Mouse (Mus musculus) left cerebral cortex, adult 18-20 months (tissue): ENCODE results near the gene Dbnl. TPM values are rescaled to one million over a fixed set of nuclear protein-coding genes. Genes with fewer than 3 reads are reported as not detected.
"Not testable (repeated sequence)": the region's sequence is repeated elsewhere in the genome, so short reads cannot be mapped to it uniquely, and the experiment has no call there.

Source experiments
- DNase-seq, 2 experiments: peaks; one replicate each; pipeline ENCODE4 v3.0.0; 2021 to 2022; ENCODE audit warnings: low spot score in 2 of 2, mixed read lengths in 1 of 2
- total RNA-seq, 2 experiments: library from RNA; stranded (reverse); gene quantifications; 2 replicates each; pipeline ENCODE4 v1.2.3; 2021

Dbnl gene
- total RNA-seq, 2 experiments from 2014 or later: 69.0 to 70.5 TPM

DNA sequence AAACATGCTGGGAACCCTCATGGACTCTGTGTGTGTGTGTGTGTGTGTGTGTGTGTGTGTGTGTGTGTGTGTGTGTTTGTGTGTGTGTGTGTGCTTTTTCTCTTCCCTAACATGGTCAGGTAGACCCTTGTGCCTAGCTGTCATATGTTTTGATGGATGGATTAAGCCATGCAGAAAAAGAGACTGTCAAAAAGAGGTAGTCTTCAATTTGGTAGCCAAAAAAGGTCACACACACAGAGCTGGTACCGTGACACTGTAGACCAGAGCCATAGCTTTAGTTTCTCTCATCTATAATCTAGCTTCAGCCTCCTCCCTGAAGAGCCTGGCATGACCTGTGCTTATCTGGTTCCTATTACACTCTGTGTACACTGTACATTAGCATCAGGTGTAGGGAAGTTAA lies 2.1 kb downstream of the Dbnl start:
- no peak for DNase-seq

DNA sequence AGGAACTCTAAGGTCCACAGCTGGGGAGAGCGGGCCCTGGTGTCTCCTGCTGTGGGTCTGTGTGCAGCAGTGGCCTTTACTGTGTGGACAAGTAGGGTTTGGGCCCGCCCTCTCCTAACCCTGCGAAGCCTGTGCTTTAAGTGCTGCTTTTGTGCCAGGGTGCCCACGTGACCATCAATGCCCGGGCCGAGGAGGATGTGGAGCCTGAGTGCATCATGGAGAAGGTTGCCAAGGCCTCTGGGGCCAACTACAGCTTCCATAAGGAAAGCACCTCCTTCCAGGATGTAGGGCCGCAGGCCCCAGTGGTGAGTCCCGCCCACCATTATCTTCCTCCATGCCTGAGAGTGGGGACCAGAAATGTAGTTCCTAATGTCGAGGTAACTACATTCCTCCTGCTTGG lies 7.0 kb downstream of the Dbnl start:
- DNase-seq: no peak

DNA sequence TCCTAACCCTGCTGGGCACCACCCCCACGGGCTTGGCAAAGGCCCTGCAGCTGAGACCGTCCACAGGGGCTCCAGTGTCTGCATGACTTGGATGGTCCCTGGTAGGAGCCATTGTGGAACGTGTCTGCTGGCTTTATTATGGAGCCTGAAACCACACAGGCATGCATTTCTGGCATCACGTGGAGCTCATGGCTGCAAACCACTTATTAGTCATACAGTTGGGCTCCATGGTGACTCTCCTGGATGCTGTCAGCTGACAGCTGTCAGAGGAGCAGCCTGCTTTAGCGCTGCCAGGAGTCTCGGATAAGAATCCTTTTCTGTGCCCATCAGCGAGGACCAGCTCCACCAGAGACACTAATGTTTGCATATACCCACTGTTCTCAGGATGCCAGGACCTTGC lies 7.4 kb downstream of the Dbnl start:
- DNase-seq: peak in 1 of 2 experiments; percentile 16

DNA sequence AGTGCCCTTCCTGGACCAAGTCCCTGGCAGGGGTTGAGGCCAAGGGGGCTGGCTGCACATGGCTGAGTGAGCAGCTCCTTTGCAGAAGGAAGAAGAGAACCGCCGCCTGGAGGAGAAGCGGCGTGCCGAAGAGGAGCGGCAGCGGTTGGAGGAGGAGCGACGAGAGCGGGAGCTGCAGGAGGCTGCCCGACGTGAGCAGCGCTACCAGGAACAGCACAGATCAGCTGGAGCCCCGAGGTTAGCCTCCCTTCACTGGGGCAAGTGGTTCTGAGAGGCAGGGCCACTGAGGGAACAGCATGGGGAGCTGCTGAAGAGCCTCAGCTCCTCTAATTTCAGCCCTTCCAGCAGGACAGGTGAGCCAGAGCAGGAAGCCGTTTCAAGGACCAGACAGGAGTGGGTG lies 8.7 kb downstream of the Dbnl start:
- DNase-seq: no peak

DNA sequence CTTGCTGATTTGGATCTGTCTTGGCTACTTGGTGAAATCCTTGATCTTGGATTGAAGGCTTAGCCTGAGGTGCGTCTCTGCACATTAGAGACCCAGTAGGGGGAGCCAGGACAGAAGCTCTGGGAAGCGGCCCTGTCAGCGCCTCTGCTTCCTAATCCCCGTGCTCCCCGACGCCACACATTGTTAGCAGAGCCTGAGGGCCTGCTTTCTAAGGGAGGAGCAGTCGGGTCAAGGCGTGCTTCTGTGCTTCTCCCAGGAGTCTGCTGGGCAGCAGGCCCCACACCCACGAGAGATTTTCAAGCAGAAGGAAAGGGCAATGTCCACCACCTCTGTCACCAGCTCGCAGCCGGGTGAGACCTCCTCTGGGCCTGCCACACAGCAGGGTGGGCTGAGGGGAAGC lies 9.1 kb downstream of the Dbnl start:
- DNase-seq: no peak

DNA sequence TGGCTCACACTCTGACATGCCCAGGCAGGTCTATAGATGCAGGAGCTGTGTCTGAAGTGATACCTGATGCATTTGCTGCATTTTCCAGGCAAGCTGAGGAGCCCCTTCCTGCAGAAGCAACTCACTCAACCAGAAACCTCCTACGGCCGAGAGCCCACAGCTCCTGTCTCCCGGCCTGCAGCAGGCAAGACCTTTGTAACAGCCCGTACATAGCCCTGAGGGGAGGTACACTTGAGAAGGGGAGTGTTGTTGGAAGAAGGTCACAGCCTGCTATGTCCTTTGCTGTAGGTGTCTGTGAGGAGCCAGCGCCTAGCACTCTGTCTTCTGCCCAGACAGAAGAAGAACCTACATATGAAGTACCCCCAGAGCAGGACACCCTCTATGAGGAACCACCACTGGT lies 9.6 kb downstream of the Dbnl start:
- no peak for DNase-seq

DNA sequence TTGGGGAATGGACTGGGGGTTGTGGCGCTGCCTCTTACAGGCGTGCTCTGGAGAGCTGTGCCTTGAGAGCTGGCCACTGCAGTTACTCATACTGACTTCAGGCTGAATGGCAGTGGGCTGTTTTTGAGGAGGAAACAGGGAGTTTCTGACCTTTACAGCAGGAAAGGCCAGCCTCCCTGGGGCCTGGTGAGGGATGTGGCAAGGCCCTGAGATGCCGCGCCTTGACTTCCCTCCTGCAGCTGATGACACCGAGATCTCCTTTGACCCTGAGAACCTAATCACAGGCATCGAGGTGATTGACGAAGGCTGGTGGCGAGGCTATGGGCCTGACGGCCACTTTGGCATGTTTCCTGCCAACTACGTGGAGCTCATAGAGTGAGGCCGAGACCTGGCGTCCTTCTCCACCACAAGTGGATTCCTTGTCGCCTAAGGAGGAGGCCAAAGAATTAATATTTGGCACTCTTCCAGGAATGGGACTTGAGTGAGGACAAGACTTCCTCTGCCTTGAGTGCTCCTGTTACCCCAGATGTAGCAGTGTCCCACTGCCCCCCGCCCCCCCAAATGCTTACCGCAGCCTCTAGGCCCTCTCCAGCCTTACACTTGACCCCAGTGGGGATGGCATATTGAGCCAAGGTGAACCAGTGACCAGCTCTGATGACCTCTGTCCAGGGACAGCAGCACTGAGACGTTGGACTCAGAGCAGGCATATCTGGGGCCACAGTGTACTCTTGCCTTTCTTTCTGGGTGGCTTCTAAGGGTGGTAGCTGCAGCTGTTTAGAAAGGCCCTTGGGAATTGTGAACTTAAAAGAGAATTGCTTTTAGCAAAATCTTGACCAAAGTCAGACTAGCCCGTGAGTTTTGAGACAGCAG lies 11.6 kb downstream of the Dbnl start:
- DNase-seq: no peak

DNA sequence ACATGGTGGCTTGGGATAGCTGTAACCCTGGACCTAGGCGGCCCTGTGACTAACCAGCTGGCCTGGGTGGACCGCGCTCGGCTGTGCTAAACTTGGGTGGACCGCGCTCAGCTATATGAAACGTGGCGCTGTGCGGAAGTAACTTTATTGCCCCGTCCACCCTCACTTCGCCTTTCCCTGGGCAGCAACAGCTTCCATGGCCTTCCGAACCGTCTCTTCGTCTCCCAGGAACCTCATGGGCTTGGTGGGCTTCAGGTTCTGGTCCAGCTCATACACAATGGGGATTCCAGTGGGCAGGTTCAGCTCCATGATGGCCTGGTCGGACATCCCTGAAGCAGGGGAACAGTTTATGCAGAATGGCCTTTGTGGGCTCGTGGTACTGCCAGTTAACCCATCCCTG lies 13.2 kb downstream of the Dbnl start:
- DNase-seq: no peak

DNA sequence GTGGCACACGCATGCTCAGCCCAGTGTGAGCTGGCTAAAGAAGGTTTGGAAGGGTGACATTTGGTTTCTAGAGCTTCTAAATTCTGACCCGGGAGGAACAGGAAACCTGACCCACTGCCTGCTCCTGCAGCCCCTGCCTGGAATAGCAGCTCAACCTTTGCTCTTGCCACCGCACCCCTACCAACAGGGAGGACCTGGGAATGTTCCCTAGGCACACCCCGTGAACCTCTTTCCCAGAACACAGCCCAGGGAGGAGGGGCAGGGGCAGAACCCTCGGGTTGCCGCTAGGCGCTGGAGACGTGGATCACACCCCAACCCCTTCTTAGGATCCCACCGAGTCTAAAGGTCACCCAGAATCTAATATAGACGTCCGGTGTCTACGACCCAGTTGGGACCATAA lies 13.7 kb downstream of the Dbnl start:
- no peak for DNase-seq

DNA sequence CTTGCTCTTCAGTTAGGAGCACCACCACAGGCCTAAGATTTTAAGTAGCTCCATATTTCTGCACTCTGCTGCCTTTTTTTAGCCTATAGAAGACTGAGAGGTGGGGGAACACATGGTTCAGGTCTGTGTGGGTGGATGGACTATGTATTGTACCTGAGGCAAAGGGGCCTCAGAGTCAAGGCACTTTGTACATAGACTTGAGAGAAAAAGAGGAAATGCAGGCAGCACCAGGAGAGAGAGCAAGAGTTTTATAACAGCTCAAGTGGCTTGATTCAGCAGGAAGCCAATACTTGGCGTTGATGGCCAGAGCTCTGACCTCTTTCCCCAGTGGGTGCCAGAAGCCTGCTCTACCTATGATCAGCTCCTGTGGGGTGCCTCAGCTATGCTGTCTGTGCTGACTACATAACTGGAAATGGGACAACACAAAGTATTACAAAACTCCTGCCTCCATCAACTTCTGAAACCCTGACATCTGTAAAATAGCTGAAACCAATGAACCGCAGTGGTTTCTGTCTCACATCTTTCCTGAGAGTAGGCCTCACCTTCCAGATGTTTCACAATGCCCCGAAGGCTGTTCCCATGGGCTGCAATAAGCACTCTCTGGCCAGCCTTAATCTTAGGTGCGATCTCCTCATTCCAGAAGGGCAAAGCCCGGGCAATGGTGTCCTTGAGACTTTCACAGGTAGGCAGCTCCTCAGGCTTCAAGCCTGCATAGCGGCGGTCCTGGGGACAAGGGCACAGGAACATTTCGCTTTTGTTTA lies 14.3 kb downstream of the Dbnl start:
- DNase-seq: no peak

DNA sequence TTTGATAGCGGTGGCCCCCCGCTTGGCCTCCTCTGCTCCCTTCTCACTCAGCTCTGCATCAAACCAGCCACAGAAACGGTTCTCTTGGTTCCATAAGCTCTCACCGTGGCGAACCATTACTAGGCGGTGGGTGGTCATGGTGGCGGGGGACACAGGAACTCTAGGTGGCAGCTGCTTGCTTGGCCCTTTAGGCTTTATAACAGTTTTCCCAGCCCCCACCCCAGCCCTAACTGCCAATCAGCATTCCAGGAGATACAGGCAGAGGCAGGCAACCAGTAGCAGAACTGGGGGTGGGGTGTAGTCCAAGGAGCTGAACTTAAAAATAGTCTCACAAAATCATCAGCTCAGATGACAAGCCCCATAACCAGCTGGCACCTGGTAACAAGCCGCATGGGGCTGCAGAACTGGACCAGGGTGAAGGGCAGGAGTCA lies 15.3 kb downstream of the Dbnl start, which contains the start of gene Pgam2:
TSS of gene Pgam2 (minus strand) at position 183 of the 431 bp plus-strand sequence.
- DNase-seq: no peak

DNA sequence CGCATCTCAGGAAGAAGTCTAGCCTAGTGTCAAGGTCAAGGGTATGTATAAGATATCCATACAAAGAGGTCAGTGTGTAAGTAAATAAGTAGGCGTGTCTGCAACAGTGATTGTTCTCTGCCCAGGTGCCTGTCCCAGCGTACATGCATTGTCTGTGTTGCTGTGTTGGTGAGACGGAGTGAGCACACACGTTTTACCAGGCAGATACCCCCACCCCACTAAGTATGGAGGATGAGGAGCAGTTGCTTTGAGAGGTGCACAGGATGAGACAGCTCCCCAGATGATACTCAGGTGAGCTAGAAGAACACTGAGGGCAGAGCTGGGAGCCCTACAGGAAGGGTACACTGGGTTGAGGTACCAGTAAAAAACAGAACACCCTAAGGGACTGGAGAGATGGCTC lies 15.9 kb downstream of the Dbnl start:
- no peak for DNase-seq

DNA sequence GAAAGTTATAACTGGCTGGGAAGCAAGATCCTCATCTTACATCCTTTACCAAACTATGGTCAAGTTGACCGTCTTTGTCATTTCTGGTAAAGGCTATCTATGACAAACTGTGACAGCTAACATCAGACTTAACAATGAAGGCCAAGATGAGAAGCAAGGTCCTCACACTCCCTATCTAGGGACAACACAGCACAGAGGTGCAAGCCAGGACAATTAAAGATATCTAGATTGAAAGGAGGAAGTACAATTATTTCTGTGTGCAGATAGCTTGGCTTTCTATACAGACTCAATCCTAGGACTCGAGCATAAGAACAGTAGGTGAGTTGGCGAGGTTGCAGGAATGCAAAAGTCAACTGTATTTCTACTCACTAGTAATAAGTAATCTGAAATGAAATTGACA lies 17.4 kb downstream of the Dbnl start:
- no peak for DNase-seq

DNA sequence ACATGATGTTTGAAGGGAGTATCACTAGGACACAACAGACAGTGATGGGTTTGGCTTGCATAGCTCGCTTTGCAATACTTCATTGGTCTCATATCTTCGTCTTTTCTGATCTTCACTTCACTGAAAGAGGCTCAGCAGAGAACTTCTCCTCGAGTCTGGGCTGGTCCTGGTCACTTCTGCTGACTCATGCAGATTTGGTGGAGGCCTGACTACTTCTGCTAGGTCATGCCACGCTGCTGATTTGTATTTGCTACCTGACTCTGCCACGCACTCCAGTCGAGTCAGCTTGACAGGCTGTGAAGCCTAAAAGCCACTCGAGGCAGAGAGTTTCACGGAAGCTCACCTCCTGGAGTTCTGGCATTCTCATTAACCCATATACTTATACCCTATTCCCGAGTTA lies 19.7 kb downstream of the Dbnl start:
- DNase-seq: no peak

DNA sequence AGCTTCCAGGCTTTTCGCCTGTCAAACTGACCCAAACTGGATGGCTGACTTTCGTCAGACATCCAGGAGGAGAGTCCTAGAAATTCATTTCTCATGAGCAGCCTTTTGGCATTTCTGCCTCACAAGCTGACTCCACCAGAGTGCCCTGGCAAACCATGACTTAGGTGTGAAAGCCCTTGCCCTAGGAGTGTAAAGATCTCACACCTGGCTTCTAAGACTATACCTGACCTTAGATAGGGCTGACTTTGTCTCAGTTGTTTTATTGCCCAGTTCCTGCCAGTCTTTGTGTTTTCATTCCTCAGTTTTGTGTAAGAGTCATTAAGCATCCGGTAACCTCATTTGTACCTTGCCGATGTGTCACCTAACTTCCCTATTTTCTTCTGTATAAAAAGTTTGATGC lies 21.2 kb downstream of the Dbnl start:
- not testable (repeated sequence) for DNase-seq

DNA sequence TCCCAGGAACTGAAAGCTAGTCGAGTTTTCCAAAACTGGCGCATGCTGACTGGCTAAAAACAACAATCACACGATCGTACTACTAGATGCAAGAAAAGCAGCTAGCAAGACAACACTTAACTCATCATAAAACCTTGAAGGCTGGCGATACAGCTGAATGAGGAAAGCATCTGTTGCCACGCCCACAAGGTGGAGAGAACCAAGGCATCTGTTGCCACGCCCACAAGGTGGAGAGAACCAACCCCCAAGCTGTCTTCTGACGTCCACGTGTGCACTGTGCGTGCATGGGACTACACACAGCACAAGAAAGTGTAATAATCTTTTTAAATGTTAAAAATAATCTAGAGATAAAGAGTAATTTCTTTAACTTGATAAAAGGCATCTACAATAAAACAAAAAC lies 25.1 kb downstream of the Dbnl start:
- DNase-seq: no peak

DNA sequence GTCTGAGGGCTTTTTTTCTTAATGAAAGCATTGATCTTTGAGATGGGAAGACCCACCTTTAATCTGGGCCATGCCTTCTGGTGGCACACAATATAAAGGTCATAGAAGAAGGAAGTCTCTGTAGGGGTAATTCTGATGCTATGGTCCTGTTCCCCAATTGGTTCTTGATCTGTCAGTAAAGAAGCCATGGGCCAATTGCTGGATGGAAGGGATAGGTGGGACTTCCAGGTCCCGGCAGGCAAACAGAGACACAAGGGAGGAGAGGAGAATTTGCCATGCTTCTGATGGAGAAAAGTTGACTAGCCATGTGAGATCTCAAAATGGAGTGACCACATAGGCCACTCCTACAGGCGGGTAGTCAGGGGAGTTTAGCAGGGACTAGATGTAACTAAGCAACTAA lies 30.9 kb downstream of the Dbnl start:
- no peak for DNase-seq

DNA sequence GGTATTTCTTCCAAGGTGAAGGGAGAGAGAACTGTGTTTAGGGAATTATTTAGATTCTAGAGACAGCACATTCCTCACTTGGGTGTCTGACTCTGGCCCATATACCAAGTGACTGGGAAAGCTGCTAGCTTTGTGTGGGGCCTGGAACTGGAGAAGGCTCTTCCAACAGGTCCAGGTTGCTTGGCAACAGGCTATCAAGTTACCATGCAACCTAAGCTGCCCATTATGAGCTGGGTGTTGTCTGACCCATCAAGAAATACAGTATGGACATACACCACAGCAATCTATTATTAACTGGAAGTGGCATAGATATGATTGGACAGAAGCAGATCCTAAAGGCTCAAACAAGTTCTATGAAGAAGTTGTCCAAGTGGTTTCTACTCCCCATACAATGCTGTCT lies 37.1 kb downstream of the Dbnl start:
- no peak for DNase-seq

DNA sequence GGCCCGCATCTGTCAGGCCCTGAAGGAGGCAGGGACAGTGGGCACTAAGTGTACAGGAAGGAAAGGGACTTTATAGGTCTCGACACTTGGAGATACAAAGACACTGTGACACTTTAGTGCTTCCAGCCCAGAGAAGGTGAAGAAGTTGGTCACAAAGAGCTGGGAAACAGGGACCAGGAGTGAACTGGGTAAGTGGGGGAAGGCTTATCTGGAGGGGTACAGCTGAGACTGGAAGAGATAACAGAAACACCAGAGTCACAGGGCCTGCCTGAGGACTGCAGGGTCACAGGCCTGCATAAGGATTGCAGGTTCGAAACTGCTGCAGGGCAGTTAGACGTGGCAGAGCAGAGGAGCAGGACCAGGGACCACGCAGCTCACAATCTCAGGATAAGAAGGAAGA lies 39.6 kb downstream of the Dbnl start:
- DNase-seq: no peak

DNA sequence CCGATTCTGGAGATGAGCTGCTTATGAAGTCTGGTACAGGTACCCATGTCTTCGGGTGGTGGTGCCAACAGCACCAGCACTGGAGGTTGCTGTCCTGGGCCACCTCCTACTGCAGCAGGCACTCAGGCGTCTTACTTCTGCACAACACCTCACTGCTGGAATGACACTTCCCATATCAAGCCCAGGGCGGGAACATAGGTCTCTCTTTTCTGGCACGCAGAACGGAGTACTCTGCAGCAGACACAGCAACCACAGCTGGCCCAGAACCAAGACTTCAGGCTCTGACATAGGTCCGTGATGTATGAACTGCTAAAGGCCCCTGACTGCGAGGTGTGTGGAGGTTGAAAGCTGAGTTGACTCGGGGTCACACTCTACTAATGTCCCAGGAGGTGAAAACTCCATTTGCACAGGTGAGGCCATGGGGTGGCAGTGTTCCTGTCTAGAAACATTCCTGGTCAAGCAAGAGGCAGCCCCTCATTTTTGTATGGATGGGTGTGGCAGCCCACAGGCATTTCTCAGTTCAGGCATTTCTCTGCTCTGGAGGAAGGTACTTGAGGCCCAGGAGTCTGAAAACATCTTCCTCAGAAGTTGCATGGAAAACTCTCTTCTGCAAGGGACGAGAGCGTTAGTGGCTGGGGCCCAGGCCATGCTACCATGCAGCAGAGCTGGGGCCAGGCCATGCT lies 40.4 kb downstream of the Dbnl start:
- no peak for DNase-seq

DNA sequence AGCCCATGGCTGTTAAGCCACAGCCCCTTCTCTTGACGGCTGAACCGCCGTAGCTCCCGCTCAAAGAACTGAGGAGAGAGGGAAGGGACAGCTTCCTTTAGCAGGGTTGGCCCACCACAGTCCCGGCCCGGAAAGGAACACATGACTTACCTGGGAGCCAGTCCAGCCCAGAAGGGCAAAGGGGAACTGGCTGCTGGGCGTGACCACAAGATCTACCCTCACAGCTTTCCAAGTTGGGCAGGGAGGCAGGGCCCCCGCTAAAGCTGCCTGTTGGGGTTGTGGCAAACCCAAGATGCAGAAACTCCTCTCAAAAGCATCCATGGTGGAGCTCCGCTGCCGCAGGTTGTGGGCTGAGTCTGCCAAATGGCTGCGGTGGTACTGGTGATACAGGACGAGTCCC lies 41.0 kb downstream of the Dbnl start:
- no peak for DNase-seq

DNA sequence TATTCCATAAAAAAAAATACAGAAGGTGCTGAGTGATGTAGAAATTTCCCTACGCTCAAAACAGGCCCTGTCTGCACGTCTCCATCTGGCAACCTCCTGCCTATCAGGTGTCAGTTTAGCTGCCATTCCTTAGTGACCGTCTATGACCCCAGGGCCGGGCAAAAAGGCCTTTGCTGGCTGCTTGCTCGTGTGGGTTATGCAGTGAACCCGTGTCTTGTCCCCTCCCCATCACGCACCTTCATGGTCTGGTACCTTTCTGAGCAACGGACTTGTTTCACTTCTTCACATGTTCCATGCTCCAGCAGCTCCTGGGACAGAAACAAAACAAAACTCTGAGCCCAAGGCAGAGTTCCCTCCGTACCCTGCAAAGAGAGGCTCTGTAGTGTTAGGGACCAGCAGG lies 46.2 kb downstream of the Dbnl start:
- DNase-seq: no peak
